Mouse (Mus musculus): ENCODE results near the gene Rspo3.

DNA sequence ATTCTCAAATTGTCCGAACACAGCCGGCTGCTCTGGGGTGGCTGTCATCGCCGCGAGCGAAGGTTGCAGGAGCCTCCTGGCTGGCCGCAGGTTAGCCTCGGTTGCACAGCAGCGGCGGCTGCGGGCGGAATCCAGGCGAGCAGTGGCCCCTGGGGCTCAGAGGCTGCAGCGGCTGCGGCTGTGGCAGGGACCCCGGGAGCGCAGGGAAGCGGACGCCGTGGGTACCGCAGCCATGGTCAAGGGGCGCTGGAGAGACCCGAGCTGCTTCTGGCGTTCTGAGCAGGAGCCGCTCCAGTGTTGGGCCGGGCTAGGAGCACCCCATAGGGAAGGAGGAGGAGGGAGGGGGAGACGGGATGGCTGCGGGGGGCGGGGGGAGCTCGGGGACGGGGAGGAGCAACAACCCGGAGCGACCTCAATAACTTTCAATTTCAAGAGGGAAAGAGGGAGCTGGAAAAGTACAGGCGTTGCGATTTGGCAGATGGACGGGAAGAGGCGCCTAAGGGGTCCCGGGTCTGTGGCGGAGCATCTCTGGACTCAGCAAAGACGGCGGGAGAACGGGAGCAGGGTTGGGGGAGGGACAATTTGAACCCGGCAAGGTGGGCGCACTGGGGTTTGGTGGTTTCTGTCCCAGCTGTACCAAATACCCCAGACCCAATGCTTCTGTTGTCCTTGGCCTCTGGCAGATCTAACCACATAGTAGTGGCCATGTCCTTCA is at the start of gene Rspo3:
- TF ChIP-seq CTCF (IDR thresholded peaks at IDR 0.05 in 2 of 3, conservative IDR thresholded peaks at IDR 0.05 in 1 of 3; ENCODE audit: control insufficient read depth in 1 of 3, insufficient read depth in 1 of 3, low read depth in 2 of 3, low read length in 3 of 3, poor library complexity in 1 of 3, severe bottlenecking in 1 of 3) (no peak), RCOR1 (IDR thresholded peaks at IDR 0.05; ENCODE audit: low read depth, low read length) (no peak), MAX (IDR thresholded peaks at IDR 0.05; ENCODE audit: low read length) (no peak), EP300 (IDR thresholded peaks at IDR 0.05; ENCODE audit: low read depth in 1 of 2, low read length in 2 of 2) (no peak), MYC (IDR thresholded peaks at IDR 0.05; ENCODE audit: low read depth, low read length) (no peak), POLR2A (IDR thresholded peaks at IDR 0.05; ENCODE audit: control insufficient read depth in 1 of 2, insufficient read depth in 1 of 2, low read depth in 1 of 2, low read length in 2 of 2, poor library complexity in 1 of 2) (no peak), MEF2A (IDR thresholded peaks at IDR 0.05; ENCODE audit: extremely low read depth, insufficient replicate concordance, low read depth, low read length, poor library complexity, severe bottlenecking) (no peak), UBTF (IDR thresholded peaks at IDR 0.05; ENCODE audit: borderline replicate concordance, insufficient read depth, low read depth, low read length) (no peak), POLR2AphosphoS2 (IDR thresholded peaks at IDR 0.05; ENCODE audit: low read length) (no peak), HCFC1 (IDR thresholded peaks at IDR 0.05; ENCODE audit: low read depth, low read length) (no peak), MAZ (IDR thresholded peaks at IDR 0.05; ENCODE audit: low read depth, low read length) (no peak), POLR2AphosphoS5 (IDR thresholded peaks at IDR 0.05; ENCODE audit: borderline replicate concordance, low read depth, low read length) (no peak)
